Mouse (Mus musculus) C2C12 (cell line): ENCODE results near the gene Gid8. TPM values are rescaled to one million over a fixed set of nuclear protein-coding genes. Genes with fewer than 3 reads are reported as not detected.

Experiments
- H3K27me3 ChIP-seq: one replicate; pipeline ENCODE4 v1.6.1; 2011; ENCODE audit not compliant: control insufficient read depth, insufficient read depth, insufficient read length
- H3K36me3 ChIP-seq: one replicate; pipeline ENCODE4 v1.6.1; 2011; ENCODE audit not compliant: control insufficient read depth, insufficient read depth
- H3K4me3 ChIP-seq: one replicate; pipeline ENCODE4 v1.5.1; 2011; ENCODE audit warnings: mild to moderate bottlenecking, control low read depth; ENCODE audit not compliant: poor library complexity, insufficient read depth, severe bottlenecking
- H3K79me2 ChIP-seq: one replicate; pipeline ENCODE4 v1.6.1; 2011; ENCODE audit not compliant: control insufficient read depth, insufficient read depth
- H3K79me3 ChIP-seq: one replicate; pipeline ENCODE4 v1.6.1; 2011; ENCODE audit warnings: low read depth, control low read depth
- H3ac ChIP-seq: one replicate; pipeline ENCODE3; 2011; ENCODE audit warnings: low read depth; ENCODE audit not compliant: control insufficient read depth, insufficient read length
- CEBPB ChIP-seq: IDR thresholded peaks from one replicate; pipeline ENCODE4 v1.6.1; 2011; ENCODE audit warnings: low read depth, mild to moderate bottlenecking, control low read depth, moderate library complexity
- CTCF ChIP-seq: IDR thresholded peaks from one replicate; pipeline ENCODE4 v1.5.1; 2011; ENCODE audit not compliant: control insufficient read depth, insufficient read depth, insufficient read length
- FOSL1 ChIP-seq: IDR thresholded peaks from one replicate; pipeline ENCODE4 v1.8.0; 2011; ENCODE audit warnings: mild to moderate bottlenecking, low read length; ENCODE audit not compliant: poor library complexity, insufficient read depth, severe bottlenecking
- MAX ChIP-seq: IDR thresholded peaks from one replicate; pipeline ENCODE4 v1.6.1; 2011; ENCODE audit warnings: mild to moderate bottlenecking, control low read depth
- MYOD1 ChIP-seq: IDR thresholded peaks from one replicate; pipeline ENCODE4 v1.6.1; 2011; ENCODE audit warnings: low read depth; ENCODE audit not compliant: control insufficient read depth, insufficient read length
- MYOG ChIP-seq: IDR thresholded peaks from one replicate; pipeline ENCODE4 v1.6.1; 2011; ENCODE audit not compliant: control insufficient read depth, insufficient read length; ENCODE audit errors: extremely low read depth
- USF1 ChIP-seq: IDR thresholded peaks from one replicate; pipeline ENCODE4 v1.6.1; 2011; ENCODE audit warnings: low read depth, mild to moderate bottlenecking, control low read depth, moderate library complexity
- long read RNA-seq, 2 experiments: library from polyadenylated mRNA; unstranded; transcript quantifications; one replicate each; pipeline ENCODE4 v2.0.0; 2019 to 2020
- polyA plus RNA-seq: library from polyadenylated mRNA; unstranded; fragments of >200 nt; fragmentation: generic; extraction: Trizol; gene quantifications from one replicate; pipeline ENCODE4 v1.2.1, GENCODE M21; 2012; ENCODE audit warnings: missing spikeins

Gene Gid8
- polyA plus RNA-seq: 35.5 TPM
- long read RNA-seq, experiment 1, transcript Gid8-201 (5 exons, 1,655 nt): major isoform, 16 of 95 reads
- long read RNA-seq, experiment 1, partial matches to known transcripts: 77 of 95 reads
- long read RNA-seq, experiment 1, other reads (novel, unspliced or antisense): 2 of 95 reads
- long read RNA-seq, experiment 2, transcript Gid8-201 (5 exons, 1,655 nt): major isoform, 56 of 63 reads
- long read RNA-seq, experiment 2, partial matches to known transcripts: 2 of 63 reads
- long read RNA-seq, experiment 2, other reads (novel, unspliced or antisense): 5 of 63 reads

DNA sequence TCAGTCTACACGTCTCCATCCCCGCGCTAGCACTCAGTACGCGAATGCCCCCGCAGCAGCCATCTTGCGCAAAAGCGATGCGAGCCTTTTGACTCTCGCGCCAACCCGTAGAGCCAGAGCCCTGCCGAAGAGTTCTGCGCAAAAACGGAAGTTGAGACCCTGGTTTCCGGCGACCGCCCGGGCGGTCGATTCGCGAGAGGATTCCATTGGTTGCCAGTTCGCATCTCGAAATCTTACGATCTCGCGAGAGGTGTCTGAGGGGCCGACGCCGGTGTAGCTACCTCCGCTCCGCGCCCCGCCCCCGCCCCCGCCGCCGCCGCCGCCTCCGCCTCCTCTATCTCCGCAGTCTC is at the start of gene Gid8, which contains the start of gene Dido1:
Gene Gid8 (plus strand): TSS at position 195 of the 350 bp plus-strand sequence.
Gene Dido1 (minus strand): TSS at position 77 of the 350 bp plus-strand sequence.
- H3K4me3 ChIP-seq: peak within 1 kb of the TSS; percentile 94
- H3K27me3 ChIP-seq: no peaks in the 10 kb centered on the region
- peak; percentile 5 for TF ChIP-seq MAX
- no peak for TF ChIP-seq CTCF
- peak; percentile 70 for TF ChIP-seq CEBPB
- TF ChIP-seq MYOD1: no peak
- H3K79me2 ChIP-seq: peaks cover 92% of the 10 kb centered on the region
- peaks cover 76% of the 10 kb centered on the region for H3K79me3 ChIP-seq
- peak within 1 kb of the TSS; percentile 96 for H3ac ChIP-seq
- peaks cover 31% of the 10 kb centered on the region for H3K36me3 ChIP-seq

DNA sequence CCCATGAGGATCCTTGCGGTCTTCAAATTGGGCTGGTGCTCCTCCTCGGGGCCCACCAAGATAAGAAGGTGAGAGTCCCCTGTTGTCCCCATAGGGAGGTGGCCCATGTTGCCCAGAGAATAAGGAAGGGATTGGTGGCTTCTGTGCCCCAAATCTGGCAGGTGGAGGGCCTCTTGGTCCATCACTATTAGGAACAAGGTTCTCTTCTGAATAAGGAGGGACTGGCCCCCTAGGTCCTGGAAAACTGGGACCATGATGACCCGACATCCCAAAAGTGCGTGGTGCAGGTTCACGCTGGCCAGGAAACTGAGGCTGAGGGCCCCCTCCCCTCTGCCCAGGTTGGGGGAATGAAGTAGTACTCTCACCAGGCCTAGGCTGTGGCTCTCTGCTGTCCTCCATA is 49.4 kb upstream of the Gid8 start:
- no peak for TF ChIP-seq MYOG
- H3K36me3 ChIP-seq: peaks cover 34% of the 10 kb centered on the region
- H3K79me3 ChIP-seq: no peaks in the 10 kb centered on the region
- no peak overlapping the region for H3ac ChIP-seq
- H3K4me3 ChIP-seq: no peak overlapping the region
- no peaks in the 10 kb centered on the region for H3K27me3 ChIP-seq
- H3K79me2 ChIP-seq: no peaks in the 10 kb centered on the region

DNA sequence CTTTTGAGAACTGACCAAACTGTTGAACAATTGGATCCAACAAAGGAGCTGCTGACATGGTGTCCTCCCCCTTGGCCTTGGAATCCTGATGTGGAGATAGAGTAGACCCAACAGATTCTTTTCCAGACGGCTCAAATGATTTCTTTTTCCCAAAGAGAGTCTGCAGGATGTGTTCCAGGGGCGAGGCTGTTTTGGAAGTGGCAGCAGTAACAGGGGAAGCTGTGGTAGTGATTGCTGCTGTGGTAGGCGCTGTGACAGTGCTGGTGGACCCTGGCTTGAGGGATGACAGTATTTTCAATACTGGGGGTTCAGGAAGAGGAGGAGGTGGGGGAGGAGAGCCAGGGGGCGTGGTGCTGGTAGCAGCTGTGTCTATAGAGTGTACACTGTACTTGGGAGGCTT is 47.9 kb upstream of the Gid8 start:
- H3K79me3 ChIP-seq: no peaks in the 10 kb centered on the region
- H3K4me3 ChIP-seq: no peak overlapping the region
- no peak for TF ChIP-seq MAX
- no peak for TF ChIP-seq CTCF
- no peak for TF ChIP-seq FOSL1
- no peak for TF ChIP-seq MYOD1
- no peak for TF ChIP-seq MYOG
- no peak for TF ChIP-seq USF1
- TF ChIP-seq CEBPB: no peak
- H3ac ChIP-seq: no peak overlapping the region
- H3K79me2 ChIP-seq: no peaks in the 10 kb centered on the region
- peaks cover 48% of the 10 kb centered on the region for H3K36me3 ChIP-seq
- H3K27me3 ChIP-seq: no peaks in the 10 kb centered on the region

DNA sequence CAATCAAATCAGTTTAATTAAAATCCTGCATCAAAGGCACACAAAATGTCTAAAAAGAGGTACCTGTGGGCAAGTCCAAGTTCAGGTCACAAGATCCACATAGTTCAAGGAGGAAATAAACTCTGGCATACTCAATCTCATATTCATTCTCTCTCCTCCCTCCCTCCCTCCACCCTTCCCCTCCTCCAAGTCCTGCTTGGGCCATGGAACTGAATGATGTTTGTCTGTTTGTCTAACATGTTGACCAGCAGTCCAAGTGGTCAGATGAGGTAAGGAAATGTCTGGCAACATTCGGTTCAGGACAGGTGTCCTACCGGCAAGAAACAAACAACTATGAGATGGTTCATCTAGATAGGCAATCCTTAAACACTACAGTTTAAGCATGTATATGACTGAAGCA is 33.2 kb upstream of the Gid8 start:
- no peak overlapping the region for H3K4me3 ChIP-seq
- H3K79me3 ChIP-seq: no peaks in the 10 kb centered on the region
- H3K79me2 ChIP-seq: no peaks in the 10 kb centered on the region
- peaks cover 59% of the 10 kb centered on the region for H3K36me3 ChIP-seq
- no peaks in the 10 kb centered on the region for H3K27me3 ChIP-seq
- TF ChIP-seq MAX (no peak), MYOG (no peak)
- no peak overlapping the region for H3ac ChIP-seq

DNA sequence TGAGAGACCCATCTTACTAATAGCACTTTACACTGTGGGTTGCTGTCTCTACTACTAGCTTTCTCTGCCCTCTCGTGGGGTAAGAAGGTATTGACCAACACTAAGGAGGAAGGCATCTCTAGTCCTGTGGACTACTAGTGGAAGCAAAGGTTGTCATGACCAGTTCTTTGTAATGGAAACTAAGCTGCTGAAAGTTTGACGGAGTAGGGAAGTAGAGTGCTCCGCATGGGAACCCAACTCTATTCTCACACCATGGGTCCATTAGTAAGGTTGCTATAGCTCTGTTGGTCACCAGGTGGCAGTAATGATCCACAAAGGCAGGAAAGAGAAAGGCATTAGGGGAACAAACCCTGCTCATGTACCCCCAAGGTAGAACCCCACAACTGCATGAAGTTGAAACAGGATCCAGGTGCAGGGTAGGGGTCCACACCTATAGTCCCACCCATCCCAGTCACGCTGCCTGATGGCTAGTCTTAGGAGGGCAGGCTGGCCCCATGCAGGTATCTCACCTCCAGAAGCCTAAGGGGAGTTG is 31.2 kb upstream of the Gid8 start:
- no peaks in the 10 kb centered on the region for H3K79me2 ChIP-seq
- peaks cover 60% of the 10 kb centered on the region for H3K36me3 ChIP-seq
- H3K79me3 ChIP-seq: no peaks in the 10 kb centered on the region
- no peaks in the 10 kb centered on the region for H3K27me3 ChIP-seq
- H3ac ChIP-seq: no peak overlapping the region
- peak; percentile 45 for TF ChIP-seq CTCF
- TF ChIP-seq FOSL1: no peak
- no peak overlapping the region for H3K4me3 ChIP-seq

DNA sequence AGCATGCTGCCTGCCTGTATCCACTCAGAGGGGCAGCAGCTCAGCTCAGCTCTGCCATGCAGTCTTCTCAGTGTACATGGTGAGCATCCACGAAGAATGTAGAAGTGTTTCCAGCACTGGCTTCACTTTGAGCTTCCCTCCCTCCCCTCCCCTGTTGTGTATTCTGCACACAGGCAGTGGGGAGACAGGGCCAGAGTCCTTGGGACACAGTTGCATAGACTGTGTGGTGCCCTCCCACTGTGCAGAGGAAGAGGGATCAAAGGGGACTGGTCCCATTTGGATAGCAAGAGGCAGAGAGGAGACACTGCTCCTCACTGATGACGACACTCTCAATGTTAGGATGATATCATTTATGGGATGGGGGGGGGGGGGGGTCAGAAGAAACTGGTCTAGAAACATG is 28.7 kb upstream of the Gid8 start:
- TF ChIP-seq CEBPB (no peak), FOSL1 (no peak), MYOD1 (no peak), USF1 (no peak), CTCF (no peak)
- Histone ChIP-seq H3K36me3 (peaks cover 64% of the 10 kb centered on the region), H3K27me3 (no peaks in the 10 kb centered on the region)

More for the DNA sequence above, 28.7 kb upstream of the Gid8 start:
- Histone ChIP-seq H3K79me2 (no peaks in the 10 kb centered on the region), H3ac (no peak overlapping the region), H3K79me3 (peaks cover 2% of the 10 kb centered on the region), H3K4me3 (no peak overlapping the region)
